Mouse (Mus musculus): Measurements from ENCODE around the gene Wdr26.

The Wdr26 gene

GRCm38 (mm10) chr1:181167816-181168215, 44.0 kb downstream of the Wdr26 start:
- no peak for DNase-seq (ENCODE audit: low spot score)

GRCm38 (mm10) chr1:181151541-181151940, 60.3 kb downstream of the Wdr26 start:
- peak; percentile 52 for DNase-seq (ENCODE audit: low spot score)

- DNase-seq (ENCODE audit: low spot score): peak; percentile 96
These were observed 60.8 kb downstream of the Wdr26 start for GRCm38 (mm10) chr1:181150827-181151534.

- DNase-seq (ENCODE audit: low spot score): no peak
These were observed 61.4 kb downstream of the Wdr26 start for GRCm38 (mm10) chr1:181150431-181150826.

GRCm38 (mm10) chr1:181149373-181150017, 62.3 kb downstream of the Wdr26 start:
- no peak for DNase-seq (ENCODE audit: low spot score)

- no peak for DNase-seq (ENCODE audit: low spot score)
These were observed 63.3 kb downstream of the Wdr26 start for GRCm38 (mm10) chr1:181148540-181148939.

- DNase-seq (ENCODE audit: low spot score): no peak
These were observed 65.6 kb downstream of the Wdr26 start for GRCm38 (mm10) chr1:181146187-181146586.

GRCm38 (mm10) chr1:181144966-181145365, 66.8 kb downstream of the Wdr26 start:
- peak; percentile 21 for DNase-seq (ENCODE audit: low spot score)

- peak; percentile 98 for DNase-seq (ENCODE audit: low spot score)
These were observed 67.6 kb downstream of the Wdr26 start, which contains the start of the genes Nvl and Cnih4 for GRCm38 (mm10) chr1:181143950-181144836. Gene Nvl (minus strand): TSS chr1:181144204. Gene Cnih4 (plus strand): TSS chr1:181144693.

- DNase-seq (ENCODE audit: low spot score): no peak
These were observed 68.2 kb downstream of the Wdr26 start for GRCm38 (mm10) chr1:181143609-181143949.

GRCm38 (mm10) chr1:181138730-181139129, 73.1 kb downstream of the Wdr26 start:
- DNase-seq (ENCODE audit: low spot score): no peak

- DNase-seq (ENCODE audit: low spot score): peak; percentile 49
These were observed 79.9 kb downstream of the Wdr26 start for GRCm38 (mm10) chr1:181131915-181132314.

- DNase-seq (ENCODE audit: low spot score): no peak
These were observed 85.0 kb downstream of the Wdr26 start for GRCm38 (mm10) chr1:181126766-181127165.

GRCm38 (mm10) chr1:181125916-181126315, 85.9 kb downstream of the Wdr26 start:
- no peak for DNase-seq (ENCODE audit: low spot score)

- DNase-seq (ENCODE audit: low spot score): no peak
These were observed 87.7 kb downstream of the Wdr26 start for GRCm38 (mm10) chr1:181124145-181124544.
